Mouse (Mus musculus) neural tube, embryonic 15.5 days (tissue): ENCODE results near the gene Gm49318. TPM values are rescaled to one million over a fixed set of nuclear protein-coding genes. Genes with fewer than 3 reads are reported as not detected.

Source experiments
- ATAC-seq: fragments of 200-750 bp; cut with Nextera tagmentation; 2 replicates; pipeline ENCODE4 v1.8.0; 2017; ENCODE audit warnings: mild to moderate bottlenecking, moderate TSS enrichment, moderate library complexity; ENCODE audit not compliant: low FRiP score
- H3K27ac ChIP-seq: fragments of 300-500 bp; sonication (generic); replicated peaks from 2 replicates; pipeline ENCODE4 v1.5.1; 2015; ENCODE audit warnings: mild to moderate bottlenecking, inconsistent platforms
- H3K27me3 ChIP-seq: fragments of 300-500 bp; sonication (generic); replicated peaks from 2 replicates; pipeline ENCODE4 v1.6.1; 2015; ENCODE audit warnings: inconsistent platforms
- H3K36me3 ChIP-seq: fragments of 300-500 bp; sonication (generic); 2 replicates; pipeline ENCODE4 v1.6.1; 2015; ENCODE audit warnings: inconsistent platforms
- H3K4me1 ChIP-seq: fragments of 300-500 bp; sonication (generic); 2 replicates; pipeline ENCODE4 v1.6.1; 2015; ENCODE audit warnings: inconsistent platforms
- H3K4me2 ChIP-seq: fragments of 300-500 bp; sonication (generic); 2 replicates; pipeline ENCODE4 v1.6.1; 2015; ENCODE audit warnings: inconsistent platforms, mild to moderate bottlenecking, moderate library complexity
- H3K4me3 ChIP-seq: fragments of 300-500 bp; sonication (generic); replicated peaks from 2 replicates; pipeline ENCODE4 v1.5.1; 2015; ENCODE audit warnings: mild to moderate bottlenecking, inconsistent platforms
- H3K9ac ChIP-seq: fragments of 300-500 bp; sonication (generic); replicated peaks from 2 replicates; pipeline ENCODE4 v1.6.1; 2015; ENCODE audit warnings: mild to moderate bottlenecking, inconsistent platforms
- H3K9me3 ChIP-seq: fragments of 300-500 bp; sonication (generic); replicated peaks from 2 replicates; pipeline ENCODE4 v1.6.1; 2016; ENCODE audit warnings: inconsistent platforms
- whole genome bisulfite sequencing: fragments of 180-500 bp; shearing (Covaris S2); methylation state at CpG from one replicate; pipeline ENCODE4 v1.1.7; 2015; ENCODE audit warnings: mixed read lengths; 5-methylcytosine and 5-hydroxymethylcytosine counted together
- polyA plus RNA-seq: library from polyadenylated mRNA; unstranded; fragments of >200 nt; fragmentation: Nextera tagmentation; extraction: Ambion mirVana; gene quantifications from 2 replicates; pipeline ENCODE4 v1.2.1, GENCODE M21; 2015

The Gm49318 gene
- polyA plus RNA-seq, 1 experiment from 2014 or later: not detected

DNA sequence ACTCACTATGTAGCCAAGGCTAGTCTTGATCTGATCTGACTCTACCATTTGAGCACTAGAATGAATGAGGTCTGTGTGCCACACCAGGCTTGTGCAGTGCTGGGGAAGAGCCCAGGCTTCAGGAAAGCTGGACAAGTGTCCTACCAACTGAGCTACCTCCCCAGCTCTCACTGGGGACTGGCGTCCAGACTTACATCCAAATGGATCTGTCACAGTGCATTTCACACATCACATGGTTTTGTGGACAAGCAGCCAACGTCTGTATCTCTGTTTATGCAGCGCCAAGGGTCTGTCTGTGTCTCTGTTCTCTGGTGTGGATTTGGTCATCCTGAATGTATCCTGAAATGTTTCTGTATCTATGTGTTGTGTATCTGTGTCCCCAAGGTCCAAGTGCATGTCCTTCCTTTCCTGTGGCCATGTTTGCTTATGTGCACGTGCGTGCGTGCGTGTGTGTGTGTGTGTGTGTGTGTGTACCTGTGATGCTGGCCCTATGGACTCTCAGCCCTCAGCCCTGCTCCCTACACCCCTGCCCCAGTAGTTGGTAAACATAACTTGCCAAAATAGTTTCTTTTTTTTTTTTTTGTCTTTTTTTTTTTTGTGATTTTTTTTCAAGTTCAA, 53.7 kb downstream of the Gm49318 start:
- no peaks in the 10 kb centered on the region for H3K4me1 ChIP-seq
- no peak for ATAC-seq
- H3K9ac ChIP-seq: no peak overlapping the region
- no peaks in the 10 kb centered on the region for H3K9me3 ChIP-seq
- H3K36me3 ChIP-seq: peaks cover 37% of the 10 kb centered on the region
- no peaks in the 10 kb centered on the region for H3K27me3 ChIP-seq
- H3K4me2 ChIP-seq: no peak overlapping the region
- 84% methylated on average over 7 of the region's 7 CpGs for WGBS
- H3K27ac ChIP-seq: no peak overlapping the region
- no peak overlapping the region for H3K4me3 ChIP-seq

DNA sequence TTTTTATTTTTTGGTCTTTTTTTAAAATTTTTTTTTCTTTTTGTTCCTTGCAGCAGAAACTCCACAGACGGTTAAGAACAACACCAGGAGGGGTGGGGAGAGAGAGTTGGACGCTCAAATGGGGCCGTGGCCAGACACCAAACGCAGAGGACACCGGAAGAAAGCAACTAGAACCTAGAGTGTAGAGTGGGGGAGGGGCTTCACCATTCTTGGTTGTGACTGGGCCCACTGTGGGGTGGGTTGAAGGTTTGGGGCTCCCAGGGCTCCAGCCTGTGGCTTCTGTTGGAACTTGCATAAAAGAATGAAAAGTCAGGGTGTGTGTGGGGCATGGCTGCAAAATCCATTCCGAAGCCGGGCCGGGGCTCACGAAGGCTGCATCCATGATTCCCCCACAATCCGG, 54.8 kb downstream of the Gm49318 start:
- ATAC-seq: no peak
- Histone ChIP-seq H3K9ac (no peak overlapping the region), H3K4me3 (no peak overlapping the region), H3K4me1 (no peaks in the 10 kb centered on the region), H3K27ac (no peak overlapping the region), H3K27me3 (no peaks in the 10 kb centered on the region), H3K36me3 (peaks cover 47% of the 10 kb centered on the region), H3K4me2 (no peak overlapping the region), H3K9me3 (no peaks in the 10 kb centered on the region)
- 67% methylated on average over 10 of the region's 10 CpGs for WGBS

DNA sequence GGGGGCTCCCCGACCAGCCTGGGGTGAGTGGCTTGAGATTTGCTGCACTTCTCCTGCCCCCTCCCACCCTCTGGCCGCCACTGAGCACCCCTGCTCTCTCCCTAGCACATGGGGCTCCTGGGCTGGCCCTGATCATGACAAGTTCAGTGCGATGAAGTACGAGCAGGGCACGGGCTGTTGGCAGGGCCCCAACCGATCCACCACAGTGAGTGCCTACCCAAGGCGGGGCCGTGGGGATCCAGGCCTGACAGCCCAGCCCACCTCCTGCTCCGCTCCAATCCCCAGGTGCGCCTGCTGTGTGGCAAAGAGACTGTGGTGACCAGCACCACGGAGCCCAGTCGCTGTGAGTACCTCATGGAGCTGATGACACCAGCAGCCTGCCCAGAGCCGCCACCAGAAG, 58.3 kb downstream of the Gm49318 start:
- peak; percentile 17; the same call in 1 of the 2 replicates for ATAC-seq
- H3K36me3 ChIP-seq: peaks cover 76% of the 10 kb centered on the region
- 93% methylated on average over 13 of the region's 13 CpGs for WGBS
- H3K4me1 ChIP-seq: no peaks in the 10 kb centered on the region
- H3K4me3 ChIP-seq: no peak overlapping the region
- no peak overlapping the region for H3K9ac ChIP-seq
- H3K9me3 ChIP-seq: no peaks in the 10 kb centered on the region
- H3K27me3 ChIP-seq: no peaks in the 10 kb centered on the region
- H3K4me2 ChIP-seq: no peak overlapping the region
- no peak overlapping the region for H3K27ac ChIP-seq

DNA sequence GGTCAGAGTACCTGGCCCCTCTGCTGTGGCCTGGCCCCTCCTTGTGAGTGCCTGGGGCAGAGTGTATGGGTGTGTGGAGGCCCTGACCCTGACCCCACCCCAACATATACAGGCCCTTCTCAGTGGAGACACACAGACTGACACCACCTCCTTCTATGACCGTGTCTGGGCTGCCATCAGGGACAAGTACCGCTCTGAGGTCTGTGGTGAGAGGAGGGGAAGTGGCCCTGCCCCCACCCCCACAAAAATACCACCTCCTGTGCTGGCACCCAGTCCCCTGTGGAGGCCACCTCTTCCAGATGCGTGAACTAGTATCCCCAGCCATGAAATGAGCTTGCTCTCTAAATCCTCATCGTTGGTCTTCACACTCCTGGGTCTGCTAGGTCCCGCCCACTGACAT, 60.0 kb downstream of the Gm49318 start:
- Histone ChIP-seq H3K27ac (no peak overlapping the region), H3K4me2 (no peak overlapping the region), H3K36me3 (peaks cover 86% of the 10 kb centered on the region), H3K9me3 (no peaks in the 10 kb centered on the region), H3K9ac (no peak overlapping the region), H3K4me3 (no peak overlapping the region), H3K27me3 (no peaks in the 10 kb centered on the region), H3K4me1 (peaks cover 4% of the 10 kb centered on the region; the same call in 1 of the 2 replicates)
- ATAC-seq: 0 out of 2 replicates have a peak, but pooled peaks have one; percentile 8
- WGBS: 89% methylated on average over 5 of the region's 5 CpGs

DNA sequence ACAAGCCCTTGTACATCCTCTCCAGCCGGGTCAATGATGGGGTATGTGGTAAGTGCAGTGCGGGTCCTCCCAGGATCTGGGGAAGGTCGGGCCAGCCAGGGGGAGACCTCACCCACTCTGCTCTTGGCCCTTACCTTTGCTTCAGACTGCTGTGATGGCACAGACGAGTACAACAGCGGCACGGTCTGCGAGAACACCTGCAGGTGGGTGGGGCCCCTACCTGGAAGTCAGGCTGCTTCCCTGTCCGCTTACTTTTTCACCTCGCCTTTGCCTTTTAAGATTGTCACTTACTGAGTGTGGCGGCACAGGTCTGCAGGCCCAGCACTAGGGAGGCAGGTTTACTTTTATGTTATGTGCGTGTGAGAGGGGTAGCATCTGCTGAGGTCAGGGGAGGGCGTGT, 66.5 kb downstream of the Gm49318 start:
- 96% methylated on average over 12 of the region's 12 CpGs for WGBS
- no peak overlapping the region for H3K4me3 ChIP-seq
- no peaks in the 10 kb centered on the region for H3K27me3 ChIP-seq
- H3K36me3 ChIP-seq: peaks cover 51% of the 10 kb centered on the region
- no peak for ATAC-seq
- H3K4me1 ChIP-seq: peaks cover 40% of the 10 kb centered on the region
- no peaks in the 10 kb centered on the region for H3K9me3 ChIP-seq
- H3K4me2 ChIP-seq: peak overlapping the region; percentile 91
- no peak overlapping the region for H3K27ac ChIP-seq
- H3K9ac ChIP-seq: peak overlapping the region; percentile 14; the same call in 1 of the 2 replicates

DNA sequence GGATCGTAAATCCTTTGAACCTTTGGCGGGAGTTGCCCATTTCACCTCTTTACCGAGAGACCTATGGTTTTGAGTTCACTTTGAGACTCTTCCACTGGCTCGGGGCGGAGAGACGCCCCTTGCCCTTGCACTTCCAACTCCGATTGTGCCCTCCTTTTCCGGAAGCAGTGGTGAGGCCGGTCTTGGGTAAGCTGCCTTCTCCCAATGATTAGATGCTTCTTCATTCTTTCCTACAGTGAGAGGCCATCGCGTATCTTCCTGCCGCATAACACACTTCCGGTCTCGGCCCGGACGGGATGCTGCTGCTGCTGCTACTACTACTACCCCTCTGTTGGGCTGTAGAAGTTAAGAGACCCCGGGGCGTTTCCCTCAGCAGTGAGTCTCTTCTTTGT, 67.9 kb downstream of the Gm49318 start:
- H3K36me3 ChIP-seq: peaks cover 38% of the 10 kb centered on the region
- ATAC-seq: peak; percentile 46
- H3K4me3 ChIP-seq: peak overlapping the region; percentile 81
- no peaks in the 10 kb centered on the region for H3K27me3 ChIP-seq
- WGBS: 0% methylated on average over 18 of the region's 18 CpGs
- peaks cover 40% of the 10 kb centered on the region for H3K4me1 ChIP-seq
- no peaks in the 10 kb centered on the region for H3K9me3 ChIP-seq
- H3K4me2 ChIP-seq: peak overlapping the region; percentile 91
- H3K9ac ChIP-seq: peak overlapping the region; percentile 68
- peak overlapping the region; percentile 86 for H3K27ac ChIP-seq

DNA sequence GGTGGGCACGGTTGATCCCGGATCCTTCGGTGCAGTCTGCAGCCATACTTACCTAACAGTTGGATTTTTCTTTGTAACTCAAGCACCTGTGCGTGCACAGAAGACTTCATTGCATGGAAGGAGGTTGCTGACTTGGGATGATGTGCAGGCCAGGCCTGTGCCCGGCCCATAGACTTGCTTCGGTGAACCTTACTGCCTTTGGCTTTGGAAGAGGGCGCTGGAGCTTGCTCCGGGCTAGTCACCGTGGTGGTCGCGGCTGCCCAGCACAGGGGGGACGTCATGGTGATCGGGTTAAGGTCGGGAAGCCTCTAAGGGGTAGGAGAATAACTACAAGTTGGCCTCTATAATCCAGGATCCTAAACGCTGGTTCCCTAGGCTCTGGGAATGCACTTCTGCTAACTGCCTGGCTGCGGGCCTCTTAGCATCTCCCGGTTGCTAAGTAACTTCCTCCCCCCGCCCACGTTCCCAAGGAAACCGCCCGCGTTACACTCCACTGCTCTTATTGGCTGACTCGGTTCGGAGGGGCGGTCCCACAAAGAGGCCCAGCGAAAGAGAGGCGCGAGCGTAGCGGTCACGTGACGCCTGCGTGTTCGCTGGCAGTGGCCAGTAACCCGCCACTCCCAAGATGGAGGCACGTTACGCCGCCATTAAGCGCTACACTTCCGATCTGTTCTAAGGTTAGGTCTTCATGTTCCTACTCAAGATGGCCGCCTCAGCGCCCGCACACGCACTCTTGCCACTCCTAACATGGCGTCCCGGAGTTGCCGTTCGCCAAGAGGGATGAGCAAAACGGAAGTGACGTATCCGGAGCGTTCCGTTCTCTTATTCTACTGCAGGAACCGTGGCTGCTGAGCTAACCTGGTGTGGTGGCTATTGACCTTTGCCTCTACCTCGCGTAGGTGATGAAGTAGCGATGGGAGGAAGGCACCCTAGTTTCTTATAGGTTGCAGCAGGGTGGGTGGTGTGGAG, 68.6 kb downstream of the Gm49318 start, which contains the start of the genes Ccdc151 and Prkcsh:
Gene Ccdc151, minus strand, starts transcription at position 441 of the 969 bp plus-strand sequence.
Gene Prkcsh, plus strand, starts transcription at position 613 of the 969 bp plus-strand sequence.
- Histone ChIP-seq H3K4me2 (peak within 1 kb of the TSS; percentile 91), H3K9ac (peak within 1 kb of the TSS; percentile 68), H3K36me3 (peaks cover 31% of the 10 kb centered on the region), H3K27me3 (no peaks in the 10 kb centered on the region), H3K4me3 (peak within 1 kb of the TSS; percentile 81), H3K9me3 (no peaks in the 10 kb centered on the region), H3K27ac (peak within 1 kb of the TSS; percentile 86), H3K4me1 (peaks cover 40% of the 10 kb centered on the region)
- WGBS: 6% methylated on average over 57 of the region's 57 CpGs
- ATAC-seq: peak; percentile 98

DNA sequence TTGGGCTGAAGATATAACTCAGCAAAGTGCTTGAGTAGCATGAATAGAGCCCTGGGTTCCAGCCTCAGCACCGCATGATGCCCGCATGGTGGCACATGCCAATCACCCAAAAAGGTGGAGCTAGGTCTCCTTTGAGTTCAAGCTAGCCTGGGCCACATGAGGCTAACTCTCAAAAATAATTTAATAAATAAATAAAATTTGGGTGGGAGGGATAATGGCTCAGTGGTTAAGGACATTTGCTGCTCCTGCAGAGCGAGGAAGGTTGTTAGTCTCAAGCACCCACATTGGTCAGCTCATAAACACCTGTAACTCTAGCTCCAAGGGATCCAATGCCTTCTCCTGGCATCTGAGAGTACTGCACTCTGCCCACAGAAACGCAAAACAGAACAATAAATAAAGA, 69.4 kb downstream of the Gm49318 start:
- Histone ChIP-seq H3K9ac (no peak overlapping the region), H3K4me3 (peak overlapping the region; percentile 35; the same call in 1 of the 2 replicates), H3K27me3 (no peaks in the 10 kb centered on the region), H3K4me1 (peaks cover 40% of the 10 kb centered on the region), H3K27ac (no peak overlapping the region), H3K36me3 (peaks cover 23% of the 10 kb centered on the region), H3K9me3 (no peaks in the 10 kb centered on the region), H3K4me2 (peak overlapping the region; percentile 69; the same call in 1 of the 2 replicates)
- ATAC-seq: no peak
- WGBS: 87% methylated on average over 4 of the region's 4 CpGs

DNA sequence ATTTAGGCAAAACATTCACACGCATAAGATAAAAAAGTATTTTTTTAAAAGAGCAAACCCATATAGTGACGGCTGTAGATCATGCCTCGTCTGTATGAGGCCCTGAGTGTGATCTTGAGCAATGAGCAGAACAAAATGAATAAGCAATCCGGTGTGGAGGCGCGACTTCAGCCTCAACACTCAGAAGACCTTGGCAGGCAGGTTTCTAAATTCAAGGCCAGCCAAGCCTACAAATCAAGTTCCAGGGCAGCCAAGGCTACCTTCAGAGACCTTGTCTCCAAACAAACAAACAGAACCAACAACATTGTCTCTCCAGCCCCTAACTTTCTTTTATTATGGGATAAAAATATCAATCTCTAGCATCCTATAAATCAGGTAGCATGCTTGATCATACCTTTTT, 70.8 kb downstream of the Gm49318 start:
- Histone ChIP-seq H3K9ac (no peak overlapping the region), H3K4me2 (no peak overlapping the region), H3K4me1 (peaks cover 28% of the 10 kb centered on the region), H3K4me3 (no peak overlapping the region), H3K36me3 (peaks cover 12% of the 10 kb centered on the region), H3K9me3 (no peaks in the 10 kb centered on the region), H3K27me3 (no peaks in the 10 kb centered on the region), H3K27ac (no peak overlapping the region)
- WGBS: 97% methylated on average over 6 of the region's 6 CpGs
- ATAC-seq: no peak

DNA sequence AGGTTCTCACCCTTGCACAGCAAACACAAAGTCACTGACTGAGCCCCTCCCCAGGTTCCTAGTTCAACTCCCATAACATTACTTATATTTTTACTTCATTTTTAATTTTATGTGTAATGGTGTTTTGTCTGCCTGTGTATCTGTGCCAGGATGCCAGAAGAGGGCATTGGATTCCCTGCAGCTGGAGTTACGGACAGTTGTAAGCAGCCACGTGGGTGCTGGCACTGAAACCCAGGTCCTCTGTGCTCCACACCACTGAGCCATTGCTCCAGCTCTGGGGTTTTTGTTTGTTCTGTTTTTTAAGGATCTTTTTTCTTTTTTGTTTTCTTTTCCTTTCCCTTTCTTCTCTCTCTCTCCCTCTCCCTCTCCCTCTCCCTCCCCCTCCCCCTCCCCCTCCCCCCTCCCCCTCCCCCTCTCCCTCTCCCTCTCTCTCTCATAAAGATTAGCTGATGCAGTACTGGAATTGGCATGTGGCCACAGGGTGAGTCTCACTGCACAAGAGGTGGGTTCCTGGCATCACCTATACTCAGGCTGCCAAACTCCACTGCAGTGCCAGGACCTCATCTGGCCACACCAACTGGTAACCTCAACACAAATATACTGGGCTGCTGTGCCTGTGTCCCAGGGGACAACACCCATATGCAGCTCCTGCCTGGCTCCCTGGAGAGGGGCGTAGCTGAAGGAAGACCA, 74.7 kb downstream of the Gm49318 start:
- no peaks in the 10 kb centered on the region for H3K4me1 ChIP-seq
- WGBS: 85% methylated on average over 3 of the region's 3 CpGs
- H3K9ac ChIP-seq: no peak overlapping the region
- H3K36me3 ChIP-seq: no peaks in the 10 kb centered on the region
- H3K4me3 ChIP-seq: no peak overlapping the region
- no peak overlapping the region for H3K27ac ChIP-seq
- H3K9me3 ChIP-seq: no peaks in the 10 kb centered on the region
- no peak overlapping the region for H3K4me2 ChIP-seq
- ATAC-seq: no peak
- H3K27me3 ChIP-seq: peaks cover 9% of the 10 kb centered on the region

DNA sequence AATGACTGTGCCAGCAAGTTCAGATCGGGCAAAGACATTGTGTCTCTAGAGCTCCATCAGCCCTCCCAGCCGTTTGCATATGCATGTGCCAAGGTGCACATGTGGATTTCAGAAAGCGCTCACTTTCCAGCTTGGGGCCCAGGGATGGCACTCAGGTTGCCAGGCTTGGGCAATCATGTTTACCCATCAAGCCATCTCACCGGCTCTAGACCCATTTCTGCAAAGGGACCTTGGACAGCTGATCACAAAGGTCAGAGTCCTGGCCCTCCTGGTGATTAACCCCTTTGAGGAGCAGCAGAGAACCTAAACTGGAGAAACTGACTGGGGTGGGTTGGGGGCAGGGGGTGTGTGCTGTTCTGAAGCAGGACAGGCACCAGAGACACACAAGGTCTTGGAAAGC, 78.8 kb downstream of the Gm49318 start:
- H3K36me3 ChIP-seq: no peaks in the 10 kb centered on the region
- peaks cover 25% of the 10 kb centered on the region for H3K4me1 ChIP-seq
- no peak overlapping the region for H3K27ac ChIP-seq
- no peak overlapping the region for H3K4me2 ChIP-seq
- H3K9me3 ChIP-seq: no peaks in the 10 kb centered on the region
- no peak overlapping the region for H3K9ac ChIP-seq
- WGBS: 82% methylated on average over 4 of the region's 4 CpGs
- ATAC-seq: no peak
- no peak overlapping the region for H3K4me3 ChIP-seq
- H3K27me3 ChIP-seq: peaks cover 50% of the 10 kb centered on the region
